Mouse (Mus musculus): ENCODE data around the gene Taf8.

- TF ChIP-seq POLR2A (IDR thresholded peaks at IDR 0.05; ENCODE audit: control insufficient read depth in 1 of 2, insufficient read depth in 1 of 2, low read depth in 1 of 2, low read length in 2 of 2, poor library complexity in 1 of 2) (no peak), CTCF (IDR thresholded peaks at IDR 0.05 in 2 of 3, conservative IDR thresholded peaks at IDR 0.05 in 1 of 3; ENCODE audit: control insufficient read depth in 1 of 3, insufficient read depth in 1 of 3, low read depth in 2 of 3, low read length in 3 of 3, poor library complexity in 1 of 3, severe bottlenecking in 1 of 3) (peak; percentile 32 to 45 (median 35); a peak in 5 of 6 replicates), MXI1 (IDR thresholded peaks at IDR 0.05; ENCODE audit: low read depth, low read length) (no peak)
These were observed 14.1 kb upstream of the Taf8 start for GRCm38 (mm10) chr17:47516232-47516631.
